Mouse (Mus musculus) stomach, embryonic 15.5 days (tissue): Measurements from ENCODE around the gene Slx4ip. TPM values are rescaled to one million over a fixed set of nuclear protein-coding genes. Genes with fewer than 3 reads are reported as not detected.

Experiments used
- ATAC-seq: fragments of 200-750 bp; cut with Nextera tagmentation; 2 replicates; pipeline ENCODE4 v1.8.0; 2017; ENCODE audit warnings: low read depth, moderate number of reproducible peaks, moderate TSS enrichment; ENCODE audit not compliant: insufficient read depth, low FRiP score
- H3K27ac ChIP-seq: fragments of 300-500 bp; sonication (generic); 2 replicates; pipeline ENCODE4 v1.5.1; 2015; ENCODE audit warnings: mild to moderate bottlenecking, inconsistent platforms
- H3K27me3 ChIP-seq: fragments of 300-500 bp; sonication (generic); replicated peaks from 2 replicates; pipeline ENCODE4 v1.6.1; 2015; ENCODE audit warnings: inconsistent platforms
- H3K36me3 ChIP-seq: fragments of 300-500 bp; sonication (generic); 2 replicates; pipeline ENCODE4 v1.6.1; 2015; ENCODE audit warnings: inconsistent platforms
- H3K4me1 ChIP-seq: fragments of 300-500 bp; sonication (generic); 2 replicates; pipeline ENCODE4 v1.6.1; 2015; ENCODE audit warnings: inconsistent platforms
- H3K4me2 ChIP-seq: fragments of 300-500 bp; sonication (generic); 2 replicates; pipeline ENCODE4 v1.6.1; 2015; ENCODE audit warnings: mild to moderate bottlenecking, inconsistent platforms
- H3K4me3 ChIP-seq: fragments of 300-500 bp; sonication (generic); replicated peaks from 2 replicates; pipeline ENCODE4 v1.5.1; 2015; ENCODE audit warnings: inconsistent platforms
- H3K9ac ChIP-seq: fragments of 300-500 bp; sonication (generic); 2 replicates; pipeline ENCODE4 v1.6.1; 2015; ENCODE audit warnings: inconsistent platforms
- H3K9me3 ChIP-seq: fragments of 300-500 bp; sonication (generic); 2 replicates; pipeline ENCODE4 v1.6.1; 2016; ENCODE audit warnings: inconsistent platforms
- WGBS: fragments of 180-500 bp; shearing (Covaris S2); methylation state at CpG from one replicate; pipeline ENCODE4 v1.1.7; 2015; 5-methylcytosine and 5-hydroxymethylcytosine counted together
- polyA plus RNA-seq: library from polyadenylated mRNA; unstranded; fragments of >200 nt; fragmentation: Nextera tagmentation; extraction: Ambion mirVana; gene quantifications from 2 replicates; pipeline ENCODE4 v1.2.1, GENCODE M21; 2015

The Slx4ip gene
- polyA plus RNA-seq, 1 experiment from 2014 or later: 6.6 TPM

GRCm38 (mm10) chr2:136911958-136912411, 21.0 kb downstream of the Slx4ip start:
- Histone ChIP-seq H3K9ac (no peak overlapping the region), H3K27ac (peak overlapping the region; percentile 2; the same call in 1 of the 2 replicates), H3K4me1 (no peaks in the 10 kb centered on the region), H3K9me3 (no peaks in the 10 kb centered on the region), H3K27me3 (no peaks in the 10 kb centered on the region), H3K36me3 (no peaks in the 10 kb centered on the region), H3K4me3 (no peak overlapping the region), H3K4me2 (no peak overlapping the region)
- no peak; the same call in 1 of the 2 replicates for ATAC-seq
- 18% methylated on average over 4 of the region's 4 CpGs for WGBS

- no peaks in the 10 kb centered on the region for H3K36me3 ChIP-seq
- H3K27me3 ChIP-seq: no peaks in the 10 kb centered on the region
- H3K27ac ChIP-seq: no peak overlapping the region
- no peak for ATAC-seq
- no peaks in the 10 kb centered on the region for H3K9me3 ChIP-seq
- H3K4me2 ChIP-seq: no peak overlapping the region
- 55% methylated on average over 3 of the region's 3 CpGs for WGBS
- H3K4me1 ChIP-seq: no peaks in the 10 kb centered on the region
- no peak overlapping the region for H3K4me3 ChIP-seq
- no peak overlapping the region for H3K9ac ChIP-seq
These were observed 22.0 kb downstream of the Slx4ip start for GRCm38 (mm10) chr2:136913021-136913420.

GRCm38 (mm10) chr2:136914334-136914902, 23.4 kb downstream of the Slx4ip start:
- Histone ChIP-seq H3K9me3 (no peaks in the 10 kb centered on the region), H3K4me3 (no peak overlapping the region), H3K27ac (no peak overlapping the region), H3K4me2 (no peak overlapping the region), H3K36me3 (no peaks in the 10 kb centered on the region), H3K27me3 (no peaks in the 10 kb centered on the region), H3K4me1 (0 out of 2 replicates have a peak, but pooled peaks cover under 1% of the 10 kb centered on the region), H3K9ac (no peak overlapping the region)
- no peak for ATAC-seq
- 42% methylated on average over 3 of the region's 3 CpGs for WGBS

- Histone ChIP-seq H3K27ac (peak overlapping the region; percentile 14; the same call in 1 of the 2 replicates), H3K27me3 (no peaks in the 10 kb centered on the region), H3K9ac (no peak overlapping the region), H3K4me2 (no peak overlapping the region), H3K9me3 (no peaks in the 10 kb centered on the region), H3K4me3 (no peak overlapping the region), H3K36me3 (no peaks in the 10 kb centered on the region), H3K4me1 (peaks cover 5% of the 10 kb centered on the region)
- no peak for ATAC-seq
- 95% methylated on average over 1 of the region's 1 CpGs for WGBS
These were observed 28.4 kb downstream of the Slx4ip start for GRCm38 (mm10) chr2:136919433-136919832.

GRCm38 (mm10) chr2:136920257-136920993, 29.4 kb downstream of the Slx4ip start:
- Histone ChIP-seq H3K4me2 (0 out of 2 replicates have a peak overlapping the region, but pooled peaks have one; percentile 8), H3K36me3 (no peaks in the 10 kb centered on the region), H3K27ac (no peak overlapping the region), H3K9me3 (no peaks in the 10 kb centered on the region), H3K4me1 (peaks cover 5% of the 10 kb centered on the region), H3K4me3 (no peak overlapping the region), H3K27me3 (no peaks in the 10 kb centered on the region), H3K9ac (no peak overlapping the region)
- 60% methylated on average over 3 of the region's 3 CpGs for WGBS
- peak; percentile 27; the same call in 1 of the 2 replicates for ATAC-seq

GRCm38 (mm10) chr2:136921003-136921408, 30.0 kb downstream of the Slx4ip start:
- Histone ChIP-seq H3K4me3 (no peak overlapping the region), H3K9ac (no peak overlapping the region), H3K4me1 (peaks cover 5% of the 10 kb centered on the region), H3K9me3 (no peaks in the 10 kb centered on the region), H3K4me2 (0 out of 2 replicates have a peak overlapping the region, but pooled peaks have one; percentile 8), H3K27me3 (no peaks in the 10 kb centered on the region), H3K27ac (peak overlapping the region; percentile 51; the same call in 1 of the 2 replicates), H3K36me3 (no peaks in the 10 kb centered on the region)
- WGBS: 25% methylated on average over 4 of the region's 4 CpGs
- ATAC-seq: peak; percentile 80; the same call in 1 of the 2 replicates

- no peaks in the 10 kb centered on the region for H3K36me3 ChIP-seq
- no peak overlapping the region for H3K4me3 ChIP-seq
- no peak overlapping the region for H3K27ac ChIP-seq
- no peaks in the 10 kb centered on the region for H3K9me3 ChIP-seq
- no peak overlapping the region for H3K4me2 ChIP-seq
- no peak for ATAC-seq
- 89% methylated on average over 4 of the region's 4 CpGs for WGBS
- no peak overlapping the region for H3K9ac ChIP-seq
- no peaks in the 10 kb centered on the region for H3K4me1 ChIP-seq
- no peaks in the 10 kb centered on the region for H3K27me3 ChIP-seq
These were observed 45.6 kb downstream of the Slx4ip start for GRCm38 (mm10) chr2:136936391-136937288.

- 78% methylated on average over 1 of the region's 1 CpGs for WGBS
These were observed 47.2 kb downstream of the Slx4ip start for GRCm38 (mm10) chr2:136938249-136938648.

GRCm38 (mm10) chr2:136946297-136946696, 55.3 kb downstream of the Slx4ip start:
- WGBS: 76% methylated on average over 5 of the region's 5 CpGs
- Histone ChIP-seq H3K27me3 (no peaks in the 10 kb centered on the region), H3K9ac (no peak overlapping the region), H3K36me3 (no peaks in the 10 kb centered on the region), H3K27ac (no peak overlapping the region), H3K4me2 (no peak overlapping the region), H3K4me1 (peaks cover 19% of the 10 kb centered on the region), H3K9me3 (no peaks in the 10 kb centered on the region), H3K4me3 (no peak overlapping the region)
- no peak for ATAC-seq

More at GRCm38 (mm10) chr2:136938249-136938648, 47.2 kb downstream of the Slx4ip start:
- H3K36me3 ChIP-seq: no peaks in the 10 kb centered on the region
- no peak overlapping the region for H3K4me3 ChIP-seq
- H3K4me1 ChIP-seq: no peaks in the 10 kb centered on the region
- no peaks in the 10 kb centered on the region for H3K9me3 ChIP-seq
- no peak overlapping the region for H3K27ac ChIP-seq
- no peak for ATAC-seq
- no peaks in the 10 kb centered on the region for H3K27me3 ChIP-seq
- H3K9ac ChIP-seq: no peak overlapping the region
- H3K4me2 ChIP-seq: no peak overlapping the region

GRCm38 (mm10) chr2:136947500-136947899, 56.5 kb downstream of the Slx4ip start:
- Histone ChIP-seq H3K4me3 (no peak overlapping the region), H3K4me2 (no peak overlapping the region), H3K9ac (no peak overlapping the region), H3K27me3 (no peaks in the 10 kb centered on the region), H3K27ac (0 out of 2 replicates have a peak overlapping the region, but pooled peaks have one; percentile 35), H3K9me3 (no peaks in the 10 kb centered on the region), H3K36me3 (no peaks in the 10 kb centered on the region), H3K4me1 (peaks cover 19% of the 10 kb centered on the region)
- no peak for ATAC-seq
- 50% methylated on average over 4 of the region's 4 CpGs for WGBS

- no peak overlapping the region for H3K4me2 ChIP-seq
- no peak overlapping the region for H3K4me3 ChIP-seq
- no peaks in the 10 kb centered on the region for H3K36me3 ChIP-seq
- H3K9ac ChIP-seq: no peak overlapping the region
- ATAC-seq: peak; percentile 47; the same call in 1 of the 2 replicates
- no peaks in the 10 kb centered on the region for H3K27me3 ChIP-seq
- no peaks in the 10 kb centered on the region for H3K9me3 ChIP-seq
- peaks cover 19% of the 10 kb centered on the region for H3K4me1 ChIP-seq
- H3K27ac ChIP-seq: 0 out of 2 replicates have a peak overlapping the region, but pooled peaks have one; percentile 35
- 27% methylated on average over 5 of the region's 5 CpGs for WGBS
These were observed 56.9 kb downstream of the Slx4ip start for GRCm38 (mm10) chr2:136947937-136948336.
